Mouse (Mus musculus): ENCODE data around the gene Uhrf2.

Uhrf2 gene

DNA sequence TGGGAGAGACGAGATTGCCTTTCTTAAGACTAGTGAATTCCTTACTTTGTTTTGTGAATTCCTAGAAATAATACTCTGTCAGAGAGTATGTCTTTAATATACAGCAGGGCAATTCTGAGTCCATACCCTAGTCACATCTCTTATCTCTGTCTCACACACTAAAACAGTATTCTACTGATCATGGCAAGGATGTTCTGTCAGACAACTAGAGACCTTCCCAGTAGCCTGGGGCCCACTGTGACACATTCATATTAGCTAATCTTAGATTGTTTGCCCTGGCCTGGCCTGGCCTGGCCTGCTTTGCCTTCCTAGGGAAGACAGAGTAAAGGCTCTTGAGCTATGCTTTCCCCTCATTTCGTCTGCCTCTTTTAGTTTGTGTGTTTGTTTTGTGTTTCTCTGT lies 20.3 kb downstream of the Uhrf2 start:
- no peak for DNase-seq (ENCODE audit: low spot score)

DNA sequence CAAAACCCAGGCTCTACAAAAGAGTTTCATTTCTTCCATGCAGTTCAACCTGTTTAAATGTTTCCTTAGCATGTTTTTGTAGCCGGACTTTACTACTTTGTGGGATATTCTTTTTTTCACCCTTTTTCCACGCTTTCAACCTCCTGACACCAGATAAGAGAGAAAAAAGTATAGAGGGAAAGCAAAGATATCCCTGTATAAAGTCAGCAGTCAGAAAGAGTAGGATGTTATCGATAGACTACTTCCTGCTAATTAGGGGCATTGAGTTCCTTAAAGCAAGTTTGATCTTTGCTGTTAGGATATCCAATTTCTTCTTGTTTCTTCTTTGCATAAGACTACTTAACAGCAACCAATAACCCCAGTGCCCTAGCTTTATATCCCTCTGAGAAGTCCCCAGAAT lies 21.2 kb downstream of the Uhrf2 start:
- DNase-seq (ENCODE audit: low spot score) = no peak

DNA sequence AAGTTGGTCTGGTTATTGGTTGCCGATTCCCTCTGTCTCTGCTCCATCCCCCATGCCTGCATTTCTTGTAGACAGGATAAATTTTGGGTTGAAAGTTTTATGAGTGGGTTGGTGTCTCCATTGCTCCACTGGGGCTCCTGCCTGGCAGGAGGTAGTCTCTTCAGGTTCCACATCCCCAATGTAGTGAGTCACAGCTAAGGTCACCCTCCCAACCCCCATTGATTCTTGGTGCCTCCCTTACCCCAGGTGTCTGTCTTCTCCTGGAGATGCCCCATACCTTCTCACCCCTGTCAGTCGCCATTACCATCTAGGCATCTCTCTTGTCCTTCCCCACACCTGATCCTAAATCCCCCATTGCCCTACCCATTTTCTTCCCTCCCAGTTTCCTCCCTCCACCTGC lies 23.9 kb downstream of the Uhrf2 start:
- no peak for DNase-seq (ENCODE audit: low spot score)

DNA sequence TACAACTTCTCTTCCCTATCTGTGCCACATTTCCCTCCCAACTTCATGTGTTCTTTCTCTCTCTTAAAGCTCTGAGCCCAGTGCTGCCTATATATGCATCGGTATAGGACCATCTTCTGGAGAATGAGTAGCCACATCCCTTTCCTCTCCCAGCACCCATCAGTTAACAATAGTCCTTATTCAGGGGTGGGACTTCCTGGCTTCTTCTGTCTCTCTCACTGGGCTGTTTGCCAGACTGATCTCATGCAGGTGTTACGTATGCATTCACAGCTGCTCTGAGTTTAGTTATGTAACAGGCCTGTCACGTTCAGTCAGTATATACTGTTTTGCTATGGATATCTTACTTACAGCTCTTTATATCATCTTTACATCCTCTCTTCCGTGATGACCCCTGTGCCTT lies 35.5 kb downstream of the Uhrf2 start:
- no peak for DNase-seq (ENCODE audit: low spot score)

DNA sequence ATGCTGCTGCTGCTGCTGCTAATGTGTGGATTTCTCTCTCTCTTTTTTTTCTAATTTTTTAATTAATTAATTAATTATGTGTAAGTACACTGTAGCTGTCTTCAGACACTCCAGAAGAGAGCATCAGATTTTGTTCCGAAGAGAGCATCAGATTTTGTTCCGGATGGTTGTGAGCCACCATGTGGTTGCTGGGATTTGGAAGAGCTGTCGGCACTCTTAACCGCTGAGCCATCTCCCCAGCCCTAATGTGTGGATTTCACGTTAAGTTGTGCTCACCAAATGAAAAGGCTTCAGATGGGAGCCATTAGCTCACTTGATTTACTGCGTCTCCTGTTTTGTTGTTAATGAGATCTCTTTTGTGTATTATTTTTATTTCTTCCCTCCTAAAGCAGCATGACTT lies 59.9 kb downstream of the Uhrf2 start:
- no peak for DNase-seq (ENCODE audit: low spot score)

DNA sequence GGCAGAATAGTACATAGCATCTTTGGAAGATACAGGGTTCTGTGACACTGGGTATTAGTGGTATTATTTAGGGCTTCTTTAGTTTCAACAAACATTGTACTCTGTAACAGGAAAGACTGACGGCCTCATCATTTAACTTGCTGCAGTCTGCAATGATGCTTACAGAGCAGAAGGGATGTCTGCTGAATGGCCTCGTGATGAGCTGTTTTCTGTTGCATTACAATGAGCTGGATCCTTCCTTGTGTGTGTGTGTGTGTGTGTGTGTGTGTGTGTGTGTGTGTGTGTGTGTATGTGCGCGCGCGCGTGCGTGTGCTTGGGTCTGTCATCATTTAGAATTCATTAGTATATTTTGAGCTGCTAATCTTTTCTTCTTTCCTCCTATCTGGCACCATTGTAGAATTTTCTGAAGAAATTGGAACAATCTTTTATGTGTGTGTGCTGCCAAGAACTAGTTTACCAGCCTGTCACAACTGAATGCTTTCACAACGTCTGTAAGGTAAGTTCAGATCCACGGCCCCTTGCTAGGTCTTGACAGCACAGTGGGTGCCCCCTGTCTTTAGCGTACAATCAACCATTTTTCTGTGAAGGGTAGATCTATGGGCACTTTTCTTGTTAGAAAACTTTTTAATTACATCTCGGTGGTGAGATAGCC lies 61.5 kb downstream of the Uhrf2 start:
- DNase-seq (ENCODE audit: low spot score) = no peak

DNA sequence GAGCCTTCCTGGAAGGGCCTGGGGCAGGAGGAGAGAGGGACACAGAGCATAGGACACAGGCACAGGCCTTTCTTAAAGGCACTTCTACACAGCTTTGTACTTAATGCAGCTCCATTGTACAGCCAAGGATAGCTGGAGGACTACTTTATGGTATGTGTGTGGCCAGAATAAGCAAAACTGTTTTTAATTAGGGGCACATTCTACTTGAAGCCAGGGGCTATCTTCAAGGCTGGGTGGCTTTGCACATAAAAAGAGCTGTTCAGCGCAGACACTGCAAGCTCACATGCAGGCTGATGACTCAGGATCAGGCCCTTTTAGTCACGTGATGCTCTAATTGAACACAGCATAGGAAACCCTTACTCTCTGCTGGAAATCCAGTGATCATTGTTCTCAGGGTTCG lies 65.9 kb downstream of the Uhrf2 start:
- DNase-seq (ENCODE audit: low spot score) = peak; percentile 57

DNA sequence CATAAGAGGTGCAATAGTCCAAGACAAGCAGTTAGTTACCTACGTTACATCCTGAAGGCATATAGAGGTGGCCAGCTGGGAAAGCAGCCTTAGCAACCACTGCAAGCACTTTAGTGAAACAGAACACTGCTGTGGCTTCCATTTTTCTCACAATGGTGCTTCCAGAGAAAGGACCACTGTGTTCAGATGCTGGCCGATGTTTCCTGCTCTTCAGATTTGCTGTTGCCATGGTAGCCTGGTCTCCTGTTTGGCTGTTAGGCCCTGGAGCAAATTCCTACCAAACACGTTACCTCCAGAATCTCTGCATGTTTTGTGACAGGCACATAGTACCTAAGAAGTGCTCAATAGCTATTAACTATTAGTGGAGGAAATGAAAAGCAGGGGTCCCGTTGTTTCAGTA lies 66.7 kb downstream of the Uhrf2 start:
- peak; percentile 27 for DNase-seq (ENCODE audit: low spot score)

DNA sequence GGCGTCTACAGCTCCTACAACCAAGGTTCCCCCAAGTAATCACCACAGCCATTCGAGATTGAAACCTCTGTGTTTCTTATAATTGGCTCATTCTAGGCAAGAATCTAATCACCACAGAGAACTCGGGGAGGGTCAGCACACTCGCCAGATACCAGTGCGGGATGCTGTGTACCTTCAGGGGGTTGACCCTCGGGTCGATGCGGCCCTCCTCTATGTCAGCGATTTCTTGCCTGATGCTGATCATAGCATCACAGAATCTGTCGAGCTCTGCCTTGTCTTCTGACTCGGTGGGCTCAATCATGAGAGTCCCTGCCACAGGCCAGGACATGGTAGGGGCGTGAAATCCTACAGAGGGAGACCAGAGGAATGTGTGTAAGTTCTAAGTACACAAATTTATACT lies 70.3 kb downstream of the Uhrf2 start:
- DNase-seq (ENCODE audit: low spot score) = no peak

DNA sequence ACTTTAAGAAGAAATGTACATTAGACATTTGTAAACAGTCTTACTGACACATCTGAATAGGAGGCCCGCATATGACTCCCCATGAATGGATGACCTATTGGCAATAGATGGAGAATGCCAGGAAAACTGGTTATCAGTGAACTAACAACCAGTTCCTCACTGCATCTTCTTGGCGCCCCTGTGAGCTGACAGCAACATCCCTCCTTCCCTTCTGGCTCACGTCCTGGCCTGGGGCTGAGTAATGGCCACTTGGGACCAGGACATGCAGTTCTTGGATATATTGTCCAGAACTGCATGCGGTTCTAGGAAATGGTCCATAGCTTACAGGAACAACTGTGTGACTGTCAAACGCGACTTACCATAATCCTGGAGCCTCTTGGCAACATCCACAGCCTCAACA lies 72.3 kb downstream of the Uhrf2 start:
- no peak for DNase-seq (ENCODE audit: low spot score)

DNA sequence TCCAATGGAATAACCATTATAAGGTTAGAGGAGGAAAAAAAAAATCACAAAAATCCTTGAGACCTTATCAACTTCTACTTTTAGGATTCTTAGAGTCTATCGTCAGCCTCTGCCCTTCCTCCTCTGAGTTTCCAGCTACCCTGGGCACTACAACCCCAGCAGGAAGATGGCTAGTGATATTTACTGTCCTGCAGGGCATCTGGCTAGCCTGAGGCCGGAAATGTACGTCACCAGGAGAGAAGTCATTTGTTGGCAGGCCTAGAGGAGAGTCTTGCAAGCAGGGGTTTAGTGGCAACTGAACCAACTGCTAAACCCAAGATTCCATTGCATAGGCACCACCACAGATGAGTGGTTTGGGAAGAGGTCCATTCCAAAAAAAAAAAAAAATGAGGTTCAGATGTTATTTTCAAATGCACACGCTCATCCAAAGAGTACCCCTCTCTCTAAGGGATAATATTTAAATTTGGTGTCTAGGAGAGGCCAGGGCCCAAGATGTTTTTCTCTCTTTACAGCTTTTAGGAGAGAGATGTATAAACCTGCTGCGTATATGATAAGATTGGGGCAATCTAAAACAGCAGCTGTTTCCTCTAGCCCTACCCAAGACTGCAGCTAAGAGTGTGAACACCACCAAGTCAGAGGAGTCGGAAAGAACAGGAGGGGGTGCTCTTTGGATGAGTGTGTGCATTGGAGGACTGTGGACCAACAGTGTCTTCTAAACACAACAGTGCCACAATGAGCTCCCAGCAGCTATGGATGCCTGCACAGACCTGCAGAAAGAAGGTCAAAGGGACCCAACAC lies 74.9 kb downstream of the Uhrf2 start:
- no peak for DNase-seq (ENCODE audit: low spot score)

DNA sequence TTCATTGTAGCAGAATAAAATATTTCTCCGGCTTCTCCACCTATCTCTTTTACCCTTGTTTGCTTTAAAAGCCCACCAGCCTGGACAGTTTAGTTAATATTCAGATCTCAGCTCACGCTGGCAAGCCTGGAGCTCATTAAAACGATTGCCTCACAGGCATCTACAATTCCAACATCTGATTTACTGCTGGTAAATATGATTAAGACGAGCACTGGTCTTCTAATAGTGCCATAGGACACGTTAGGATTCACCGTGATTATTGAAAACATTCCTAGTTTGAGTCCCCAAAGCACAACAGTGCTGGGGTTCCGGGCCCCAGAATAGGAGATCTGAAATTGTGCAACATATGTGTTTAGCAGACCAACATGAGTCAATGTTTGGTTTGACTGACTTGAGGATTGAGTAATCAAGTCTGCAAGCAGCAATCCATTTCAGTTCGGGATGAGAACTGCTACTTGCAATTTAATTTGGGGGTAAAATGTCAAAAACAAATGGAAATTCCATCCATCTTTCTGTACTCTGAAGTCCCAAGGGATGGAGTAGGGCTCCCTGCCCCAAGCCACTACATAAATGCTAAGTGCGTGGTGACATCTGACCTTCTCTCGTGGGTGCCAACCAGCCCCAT lies 77.0 kb downstream of the Uhrf2 start:
- DNase-seq (ENCODE audit: low spot score) = no peak

DNA sequence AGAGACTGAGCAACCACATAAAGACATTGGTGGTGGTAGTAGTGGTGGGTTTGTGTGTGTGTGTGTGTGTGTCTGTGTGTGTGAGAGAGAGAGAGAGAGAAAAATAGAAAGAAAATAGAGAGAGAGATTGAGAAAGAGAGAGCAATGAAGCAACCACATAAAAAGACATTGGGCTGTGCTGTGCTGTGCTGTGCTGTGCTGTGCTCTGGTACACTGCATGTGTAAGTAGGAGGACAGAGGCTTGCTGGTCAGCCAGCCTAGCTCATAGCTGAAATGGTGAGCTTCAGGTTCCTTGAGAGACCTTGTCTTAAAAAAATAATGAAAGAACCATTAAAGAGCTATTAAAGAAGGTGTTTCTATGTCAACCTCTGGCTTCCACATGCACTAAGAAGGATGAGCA lies 78.3 kb downstream of the Uhrf2 start:
- DNase-seq (ENCODE audit: low spot score) = no peak

DNA sequence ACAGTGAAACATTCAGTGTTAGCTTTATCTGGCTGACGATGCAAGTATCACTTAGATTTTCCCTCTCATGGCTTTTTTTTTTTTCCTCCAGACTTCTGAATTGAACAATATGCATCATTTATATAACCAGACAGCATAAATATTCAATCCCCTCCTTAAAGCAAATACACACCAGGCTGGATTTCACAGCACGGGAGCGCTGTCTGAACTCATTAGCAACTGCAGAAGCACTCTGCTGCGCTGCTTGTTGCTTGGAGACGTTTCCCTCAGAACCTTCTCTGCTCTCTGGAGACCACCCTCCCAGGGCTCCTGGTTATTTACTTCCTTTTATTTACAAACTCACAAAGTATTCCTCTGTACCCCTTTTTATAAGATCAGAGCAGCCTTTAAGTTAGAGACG lies 78.8 kb downstream of the Uhrf2 start:
- no peak for DNase-seq (ENCODE audit: low spot score)

DNA sequence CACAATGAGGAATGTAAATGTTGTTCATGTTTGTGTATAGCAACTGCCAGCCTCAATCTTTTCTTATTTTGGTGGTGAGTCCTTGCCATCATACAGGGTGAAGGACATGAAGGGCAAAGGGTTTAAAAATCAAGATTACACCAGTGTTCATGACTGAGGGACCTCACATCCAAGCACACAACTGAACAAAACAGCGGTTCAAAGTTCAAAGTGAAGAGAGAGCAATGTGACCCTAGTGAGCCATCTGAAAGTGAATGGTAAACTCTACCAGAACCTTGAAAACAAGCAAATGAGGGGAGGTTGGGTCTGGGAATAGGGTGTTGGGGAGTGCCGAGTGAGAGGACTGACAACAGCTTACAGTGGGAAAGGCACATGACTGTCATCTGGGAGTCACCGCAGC lies 81.1 kb downstream of the Uhrf2 start:
- DNase-seq (ENCODE audit: low spot score) = no peak

DNA sequence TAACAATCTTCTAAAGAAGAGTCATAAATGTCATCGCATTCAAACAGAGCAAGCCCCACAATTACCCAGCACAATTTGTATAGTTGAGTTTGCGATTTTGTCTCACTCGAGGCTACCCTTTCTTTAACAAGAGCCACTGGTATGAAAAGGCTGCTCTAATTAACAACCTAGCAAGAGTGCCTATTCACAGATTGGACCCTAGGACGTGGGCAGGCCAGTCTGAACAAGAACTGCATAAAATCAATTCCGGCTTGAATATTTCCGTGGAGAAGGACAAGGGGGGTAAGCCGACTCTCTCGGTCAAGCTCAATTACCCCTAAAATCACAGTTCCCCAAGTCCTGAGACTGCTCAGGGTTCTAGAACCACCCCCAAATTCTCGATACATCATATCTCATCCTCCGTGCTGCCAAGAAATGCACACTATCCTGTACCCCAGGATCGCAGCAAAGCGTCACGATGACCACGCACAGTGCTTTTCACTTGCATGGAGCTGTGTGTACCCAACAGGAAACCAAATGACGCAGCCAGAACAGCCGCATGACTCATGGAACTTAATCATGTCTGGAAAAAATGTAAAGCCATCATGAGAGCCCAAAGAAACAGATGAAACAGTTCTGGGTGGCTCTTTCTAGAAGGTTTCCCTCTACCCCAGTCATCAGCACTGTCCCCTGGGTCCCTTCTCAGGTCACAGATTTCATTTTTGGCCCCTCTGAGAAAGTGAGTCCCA lies 82.8 kb downstream of the Uhrf2 start:
- DNase-seq (ENCODE audit: low spot score) = no peak

DNA sequence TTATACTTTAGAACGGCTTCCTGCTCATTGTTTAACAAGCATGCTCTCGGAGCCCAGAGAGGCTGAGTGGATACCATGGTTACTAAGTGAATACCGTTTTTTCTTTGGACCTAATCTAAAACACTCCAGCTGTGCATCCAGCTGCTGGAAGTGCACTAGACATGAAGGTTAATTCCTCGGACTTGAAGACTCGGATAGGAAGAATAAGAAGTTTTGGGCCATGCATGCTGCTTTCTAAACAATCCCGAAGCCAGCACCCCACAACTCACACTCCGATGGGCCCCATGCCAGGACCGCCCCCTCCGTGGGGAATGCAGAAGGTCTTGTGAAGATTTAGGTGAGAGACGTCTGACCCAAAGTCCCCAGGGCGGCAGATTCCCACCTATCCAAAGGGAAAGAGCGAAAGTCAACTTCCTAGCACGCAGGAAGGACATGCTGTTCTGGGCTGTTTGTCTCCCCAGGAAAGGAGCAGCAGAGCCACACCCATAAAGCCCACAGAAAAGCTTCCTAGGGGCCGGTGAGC lies 84.7 kb downstream of the Uhrf2 start:
- DNase-seq (ENCODE audit: low spot score) = peak; percentile 39

DNA sequence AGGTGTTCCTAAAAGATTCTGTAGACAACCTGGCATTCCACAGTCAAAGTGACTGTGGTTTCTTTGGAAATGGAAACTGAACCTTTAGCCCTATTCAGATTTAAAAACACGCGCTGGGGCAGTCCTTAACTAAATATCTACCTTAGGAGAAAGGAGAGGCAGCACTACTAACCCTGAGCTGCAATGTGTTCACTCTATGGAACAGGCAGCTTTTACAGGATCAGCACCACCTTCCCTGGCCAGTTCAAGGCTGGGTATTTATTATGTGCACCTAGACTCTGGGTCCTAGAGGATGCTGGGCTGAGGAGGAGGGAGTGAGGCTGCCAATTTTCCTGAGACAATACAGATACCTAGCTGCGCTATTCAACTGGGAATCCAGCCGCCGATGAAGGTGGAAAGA lies 85.3 kb downstream of the Uhrf2 start:
- DNase-seq (ENCODE audit: low spot score) = no peak

DNA sequence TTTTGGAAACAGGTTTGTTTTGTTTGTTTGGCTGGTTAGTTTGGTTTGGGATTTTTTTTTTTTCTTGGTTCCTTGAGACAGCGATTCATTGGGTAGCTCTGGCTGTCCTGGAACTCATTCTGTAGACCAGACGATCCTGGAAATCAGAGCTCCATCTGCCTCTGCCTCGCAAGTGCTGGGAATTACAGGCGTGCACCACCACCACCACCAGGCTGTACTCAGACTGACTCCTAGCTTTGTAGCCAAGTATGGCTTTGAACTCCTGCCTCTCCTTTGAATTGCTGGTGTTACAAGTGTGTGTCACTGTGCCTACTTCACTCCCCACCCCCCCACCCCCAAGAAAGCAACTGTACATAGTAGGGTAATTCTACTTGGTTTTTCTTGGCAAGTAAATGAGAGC lies 86.9 kb downstream of the Uhrf2 start:
- no peak for DNase-seq (ENCODE audit: low spot score)

DNA sequence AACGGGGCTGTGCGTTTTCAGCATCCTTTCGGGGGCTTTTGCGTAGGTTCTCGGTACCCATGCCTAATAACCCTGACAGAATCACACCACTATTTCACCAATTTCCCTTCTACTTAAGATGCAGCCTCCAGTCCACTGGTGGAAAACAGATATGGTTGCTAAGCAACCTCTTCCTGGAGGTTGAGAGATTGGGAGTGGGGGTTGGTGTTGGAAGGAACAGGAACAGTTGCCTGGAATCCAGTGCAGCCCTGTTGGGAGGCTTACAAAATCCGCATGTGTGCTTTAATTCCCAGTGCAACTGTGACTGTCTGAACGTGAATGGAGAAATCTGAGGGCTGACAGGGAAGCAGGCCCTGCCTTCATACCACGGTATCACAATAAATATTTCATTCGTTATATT lies 87.5 kb downstream of the Uhrf2 start:
- DNase-seq (ENCODE audit: low spot score) = peak; percentile 44

DNA sequence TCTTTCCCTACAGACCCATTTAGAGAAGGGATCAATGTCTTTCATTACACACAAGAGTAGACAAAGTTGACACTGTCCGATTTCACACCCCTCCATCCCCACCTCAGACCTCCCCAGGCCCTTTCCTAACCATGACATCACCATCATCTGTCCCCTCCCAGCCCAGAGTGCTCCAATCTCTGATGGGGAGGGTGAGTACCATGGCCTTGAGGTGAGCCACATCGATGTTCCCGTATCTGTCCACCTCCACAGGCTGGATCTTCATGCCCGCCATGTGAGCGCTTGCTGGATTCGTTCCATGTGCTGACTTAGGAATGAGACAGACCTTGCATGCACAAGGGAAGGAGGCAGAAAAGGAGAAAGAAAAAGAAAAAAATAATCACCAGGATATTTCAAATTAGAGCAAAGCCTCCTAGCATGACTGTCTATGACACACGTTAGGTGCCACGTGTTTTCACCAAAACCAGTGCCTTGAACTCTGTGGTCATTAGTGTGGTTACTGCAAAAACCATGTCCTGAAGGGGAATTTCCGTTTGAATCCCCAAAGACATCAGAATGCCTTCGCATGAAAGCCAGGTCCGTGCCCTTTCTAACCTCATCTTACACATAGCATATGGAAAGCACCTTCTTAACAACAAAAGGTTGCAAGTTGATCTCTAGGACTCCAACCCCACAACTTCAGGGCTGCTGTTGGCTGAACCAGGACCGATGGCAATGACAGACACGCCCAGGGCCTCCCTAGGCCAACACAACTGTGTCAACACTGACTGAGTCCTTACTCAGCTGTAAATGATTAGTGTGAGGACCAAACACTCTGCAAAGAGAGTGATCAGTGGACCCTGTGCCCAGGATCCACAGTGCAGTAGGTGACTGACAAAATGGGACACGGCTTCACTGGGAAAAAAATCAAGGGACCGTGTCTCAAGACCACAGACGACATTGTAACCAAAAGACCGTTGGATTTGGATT lies 88.3 kb downstream of the Uhrf2 start:
- peak; percentile 13 for DNase-seq (ENCODE audit: low spot score)
